Mouse (Mus musculus) CD8-positive naive resting alpha-beta T cell, adult 2 months (primary cell): Measurements from ENCODE around the gene Rsbn1l.

ENCODE experiments used
- DNase-seq, 2 experiments: peaks; one replicate each; pipeline ENCODE4 v3.0.0; 2022; ENCODE audit warnings: low read depth in 2 of 2, low spot score in 2 of 2

The Rsbn1l gene

DNA sequence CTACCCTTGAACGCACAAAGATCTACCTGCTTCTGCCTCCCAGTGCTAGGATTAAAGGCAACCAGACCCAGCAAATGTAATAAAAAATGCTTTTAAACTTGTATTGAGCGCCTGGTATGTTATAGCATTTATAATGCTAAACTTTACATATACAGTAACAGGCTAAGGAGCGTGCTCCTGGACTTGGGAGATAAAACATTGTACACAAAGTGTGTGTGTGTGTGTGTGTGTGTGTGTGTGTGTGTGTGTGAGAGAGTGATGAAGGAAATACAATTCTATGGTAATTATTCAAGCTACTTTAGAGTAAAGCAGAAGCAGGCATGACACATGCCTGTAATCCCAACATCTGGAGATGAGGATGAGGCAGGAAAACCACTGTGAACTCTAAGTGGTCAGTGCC is at the start of gene Rsbn1l:
Rsbn1l (minus strand) TSS at position 101 of the 400 bp plus-strand sequence.
- DNase-seq, result no peak

GRCm38 (mm10) chr5:21002723-21003122 is 46.5 kb upstream of the Rsbn1l start:
- DNase-seq, result peak; percentile 54 to 62

DNA sequence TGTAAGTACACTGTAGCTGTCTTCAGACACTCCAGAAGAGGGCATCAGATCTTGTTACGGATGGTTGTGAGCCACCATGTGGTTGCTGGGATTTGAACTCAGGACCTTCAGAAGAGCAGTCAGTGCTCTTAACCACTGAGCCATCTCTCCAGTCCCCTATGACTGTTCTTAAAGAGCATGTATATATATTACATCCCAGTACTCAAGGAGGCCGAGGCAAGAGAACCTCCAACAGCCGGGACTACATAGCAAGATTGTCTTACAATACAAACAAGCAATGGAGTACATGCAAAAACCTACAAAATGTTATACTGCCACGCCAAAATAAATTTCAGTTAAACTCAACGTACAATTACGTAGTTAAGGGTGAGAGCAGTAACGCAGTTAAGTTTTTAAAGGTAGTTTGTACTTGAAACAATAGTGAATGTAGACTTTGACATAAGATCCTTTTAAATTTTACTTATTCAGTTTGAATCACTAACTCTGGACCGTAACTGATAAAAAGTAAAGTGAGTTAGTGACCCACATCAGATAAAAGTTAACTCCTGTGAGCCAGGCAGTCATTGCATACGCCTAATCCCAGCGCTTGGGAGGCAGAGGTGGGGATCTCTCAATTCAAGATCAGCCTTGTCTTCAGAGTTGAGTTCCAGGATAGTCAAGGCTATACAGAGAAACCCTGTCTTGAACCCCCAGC is 45.6 kb upstream of the Rsbn1l start:
- no peak for DNase-seq

DNA sequence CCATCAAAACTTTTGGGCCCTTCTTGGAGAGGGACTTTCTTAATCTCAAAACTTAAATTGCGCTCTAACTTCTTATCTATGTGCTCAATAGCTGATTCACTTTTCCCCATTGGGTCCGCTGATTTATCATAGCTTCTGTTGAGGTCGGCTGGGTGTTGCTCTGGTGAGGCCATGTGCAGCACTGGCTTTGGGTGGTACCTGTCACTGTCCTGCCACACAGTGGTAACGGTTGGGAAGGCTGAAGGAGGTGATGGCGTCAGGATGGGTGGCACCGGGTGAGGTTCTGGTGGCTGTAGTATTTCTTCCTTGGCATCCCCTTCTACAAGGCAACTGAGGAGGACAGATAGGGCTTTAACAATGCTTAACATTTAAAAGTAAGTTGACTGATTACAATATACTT is 42.2 kb upstream of the Rsbn1l start:
- no peak for DNase-seq

DNA sequence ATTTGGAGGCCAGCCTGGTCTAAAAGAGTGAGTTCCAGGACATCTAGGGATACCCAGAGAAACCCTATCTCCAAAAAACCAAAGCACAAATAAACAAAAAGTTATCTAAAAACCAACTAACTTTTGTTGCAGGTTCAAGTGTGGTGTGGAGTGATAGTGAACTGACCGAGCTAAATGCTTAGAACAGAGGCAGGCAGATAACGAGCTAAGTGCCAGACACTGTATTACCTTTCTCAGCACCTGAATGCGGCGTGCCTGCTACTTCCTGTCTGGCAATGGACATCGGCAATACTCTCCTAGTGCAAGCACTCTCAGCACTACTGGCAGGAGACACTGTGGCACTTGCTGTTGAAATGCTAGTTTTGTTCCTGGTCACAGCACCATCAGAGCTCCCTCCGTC is 41.4 kb upstream of the Rsbn1l start:
- DNase-seq, result no peak

DNA sequence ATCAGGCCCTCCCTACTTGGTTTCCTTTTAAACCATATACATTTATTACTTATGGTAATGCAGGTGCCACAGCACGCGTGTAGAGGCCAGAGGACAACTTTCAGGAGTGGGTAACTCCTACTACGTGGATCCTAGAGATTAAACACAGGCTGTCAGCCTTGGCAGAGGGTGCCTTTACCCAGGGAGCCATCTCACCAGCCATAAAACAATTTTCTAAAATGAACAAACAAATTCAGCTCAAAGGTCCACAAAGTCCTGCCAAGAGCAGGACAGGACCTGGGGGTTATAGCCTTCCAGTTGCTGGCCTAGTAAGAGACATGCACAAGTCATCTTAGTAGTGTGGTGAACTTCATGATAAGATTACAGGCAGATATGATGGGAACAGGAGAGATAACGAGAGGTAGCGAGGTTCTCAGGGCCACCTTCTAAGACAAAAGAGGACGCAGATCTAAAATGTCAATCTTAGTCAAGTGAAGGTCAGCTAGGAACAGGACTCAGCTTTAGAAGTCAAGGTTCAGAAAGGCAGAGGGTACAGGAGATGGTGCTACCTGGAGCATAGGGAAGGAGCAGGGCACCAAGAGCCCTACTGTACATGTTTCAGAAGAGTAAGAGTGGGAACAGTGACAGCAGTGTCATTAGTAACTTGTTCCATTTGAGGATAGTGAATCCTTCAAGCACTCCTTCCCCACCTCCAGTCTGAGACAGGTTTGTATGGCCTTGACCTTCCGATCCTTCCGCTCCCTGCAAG is 34.0 kb upstream of the Rsbn1l start:
- DNase-seq, result no peak

DNA sequence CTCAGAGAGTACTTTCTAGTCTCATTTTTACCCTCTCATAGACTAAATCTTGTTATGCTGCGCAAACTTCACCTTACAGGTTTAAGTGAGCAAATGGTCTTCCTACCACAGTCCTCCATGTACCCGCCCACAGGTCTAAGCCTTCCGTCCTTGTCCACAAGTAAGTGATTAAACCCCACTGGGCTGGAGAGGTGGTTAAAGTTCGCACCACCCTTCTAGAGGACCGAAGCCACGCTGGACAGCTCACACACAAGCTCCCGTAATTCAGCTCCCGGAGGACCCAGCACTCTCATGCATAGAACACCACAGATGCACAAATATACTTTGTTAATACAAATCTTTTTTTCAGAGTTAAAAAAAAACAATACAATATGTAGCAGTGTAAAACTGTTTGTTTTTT is 30.1 kb upstream of the Rsbn1l start:
- DNase-seq, result no peak

- DNase-seq, result no peak
Measured at GRCm38 (mm10) chr5:20983505-20983904, 27.3 kb upstream of the Rsbn1l start.

- no peak for DNase-seq
Measured at GRCm38 (mm10) chr5:20974690-20975089, 18.5 kb upstream of the Rsbn1l start.

DNA sequence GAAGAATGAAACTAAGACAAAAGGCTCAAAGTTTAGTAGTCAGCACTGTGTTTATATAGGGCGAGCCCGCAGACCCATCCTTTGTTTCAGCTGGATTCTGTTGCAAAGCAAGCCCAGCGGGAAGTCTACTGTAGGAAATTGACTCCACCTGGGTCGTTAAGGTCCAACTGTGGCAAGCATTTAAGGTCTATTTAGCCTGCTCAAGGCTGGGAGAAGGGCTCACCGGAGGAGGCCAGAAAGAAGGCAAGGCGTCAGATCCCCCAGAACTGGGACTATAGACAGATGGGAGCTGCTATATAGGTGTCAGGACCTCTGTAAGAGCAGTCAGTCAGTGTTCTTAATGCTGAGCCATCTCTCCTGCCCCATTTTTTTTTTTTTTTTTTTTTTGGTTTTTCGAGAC is 17.8 kb upstream of the Rsbn1l start:
- DNase-seq, result no peak

DNA sequence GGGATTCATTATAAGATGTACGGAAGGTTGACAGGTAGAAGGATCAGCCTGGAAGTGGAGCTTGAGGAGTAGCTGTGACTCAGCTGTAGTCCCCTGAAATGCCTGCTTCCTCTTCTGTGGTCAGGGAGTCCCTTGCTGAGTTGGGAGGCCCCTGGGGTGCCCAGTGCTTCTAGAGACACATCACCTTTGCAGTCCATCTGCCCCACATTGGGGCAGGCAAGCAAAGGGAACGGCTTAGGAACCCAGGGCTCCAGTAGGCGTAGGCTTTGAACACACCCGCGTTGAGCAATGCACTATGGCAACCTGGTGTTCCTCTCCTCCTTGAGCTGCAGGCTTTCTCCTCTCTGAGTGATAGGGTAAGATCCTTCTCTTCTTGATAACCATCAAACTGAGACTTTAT is 16.9 kb upstream of the Rsbn1l start:
- DNase-seq, result no peak

- DNase-seq, result peak; percentile 70 to 76
Measured at GRCm38 (mm10) chr5:20968963-20969362, 12.8 kb upstream of the Rsbn1l start.

DNA sequence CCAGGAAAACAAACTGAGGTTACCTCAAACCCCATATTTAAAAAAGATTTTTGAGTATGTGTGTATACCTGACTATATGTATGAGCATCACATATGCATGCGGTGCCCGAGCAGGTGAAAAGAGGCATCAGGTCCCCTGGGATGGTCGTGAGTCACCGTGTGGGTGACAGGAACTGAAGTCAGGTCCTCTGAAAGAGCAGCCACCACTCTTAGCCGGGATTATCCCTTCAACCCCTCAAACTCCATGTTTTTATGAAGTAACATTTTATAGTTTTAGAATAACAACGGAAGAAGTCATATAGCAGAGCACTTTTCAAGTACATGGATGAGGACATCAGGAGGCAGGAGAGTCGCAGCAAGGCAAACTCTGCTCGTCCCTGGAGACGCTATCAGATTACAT is 12.3 kb upstream of the Rsbn1l start:
- no peak for DNase-seq

- no peak for DNase-seq
Measured at GRCm38 (mm10) chr5:20967942-20968341, 11.7 kb upstream of the Rsbn1l start.

DNA sequence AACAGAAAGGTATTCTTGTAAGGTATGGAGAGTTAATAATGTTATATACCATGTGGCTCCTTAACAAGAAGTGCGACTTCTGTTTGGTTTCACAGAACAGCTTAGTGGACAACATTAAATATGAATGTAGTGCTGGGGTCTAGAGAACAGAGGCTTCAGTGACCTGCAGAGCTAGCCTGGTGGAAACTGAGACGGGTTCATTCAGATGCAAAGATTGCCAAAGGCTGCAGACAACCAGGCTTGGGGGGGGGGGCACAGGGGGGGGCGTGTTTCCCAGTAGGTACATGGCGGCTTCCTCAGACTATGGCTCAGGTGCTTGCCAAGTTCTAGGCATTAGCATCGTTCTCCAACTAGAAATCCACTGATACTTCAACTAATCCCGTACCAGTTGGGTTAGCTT is 8.2 kb upstream of the Rsbn1l start:
- DNase-seq, result no peak

DNA sequence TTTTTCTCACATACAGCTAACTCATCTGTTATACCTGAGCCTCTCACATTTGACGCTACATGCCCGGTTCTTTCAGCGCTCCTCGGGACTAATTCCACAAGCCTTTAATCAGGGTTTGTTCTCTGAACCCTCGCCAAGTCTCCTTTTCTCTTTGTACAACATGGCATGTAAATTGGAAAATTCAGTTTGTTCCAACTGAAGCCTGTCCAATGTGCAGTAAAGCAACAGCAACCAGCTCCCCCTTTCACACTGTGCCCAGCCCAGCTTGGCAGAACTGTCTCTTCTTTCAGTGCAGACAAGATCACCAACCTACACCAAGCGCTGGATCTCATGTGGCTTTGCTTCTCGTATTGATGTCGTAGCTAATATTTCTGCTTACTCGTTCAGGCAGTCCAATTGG is 7.1 kb upstream of the Rsbn1l start:
- DNase-seq, result no peak

DNA sequence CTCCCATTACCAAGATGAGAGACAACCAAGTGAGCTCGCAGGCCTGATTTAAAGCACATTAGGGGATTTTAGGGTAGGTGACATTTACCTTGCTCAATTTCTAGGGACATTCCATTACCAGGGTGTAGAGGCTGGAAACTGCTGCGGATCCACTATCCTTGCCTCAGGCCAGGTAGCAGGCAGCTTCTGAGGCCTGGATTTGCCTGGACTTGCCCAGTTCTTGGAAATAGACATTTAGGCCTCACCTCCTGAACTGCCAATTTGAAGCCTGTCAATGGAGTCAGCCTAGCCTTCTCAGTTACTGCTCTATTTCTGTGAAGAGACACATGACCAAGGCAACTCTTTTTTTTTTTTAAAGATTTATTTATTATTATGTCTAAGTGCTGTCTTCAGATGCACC is 4.7 kb upstream of the Rsbn1l start:
- DNase-seq, result no peak

DNA sequence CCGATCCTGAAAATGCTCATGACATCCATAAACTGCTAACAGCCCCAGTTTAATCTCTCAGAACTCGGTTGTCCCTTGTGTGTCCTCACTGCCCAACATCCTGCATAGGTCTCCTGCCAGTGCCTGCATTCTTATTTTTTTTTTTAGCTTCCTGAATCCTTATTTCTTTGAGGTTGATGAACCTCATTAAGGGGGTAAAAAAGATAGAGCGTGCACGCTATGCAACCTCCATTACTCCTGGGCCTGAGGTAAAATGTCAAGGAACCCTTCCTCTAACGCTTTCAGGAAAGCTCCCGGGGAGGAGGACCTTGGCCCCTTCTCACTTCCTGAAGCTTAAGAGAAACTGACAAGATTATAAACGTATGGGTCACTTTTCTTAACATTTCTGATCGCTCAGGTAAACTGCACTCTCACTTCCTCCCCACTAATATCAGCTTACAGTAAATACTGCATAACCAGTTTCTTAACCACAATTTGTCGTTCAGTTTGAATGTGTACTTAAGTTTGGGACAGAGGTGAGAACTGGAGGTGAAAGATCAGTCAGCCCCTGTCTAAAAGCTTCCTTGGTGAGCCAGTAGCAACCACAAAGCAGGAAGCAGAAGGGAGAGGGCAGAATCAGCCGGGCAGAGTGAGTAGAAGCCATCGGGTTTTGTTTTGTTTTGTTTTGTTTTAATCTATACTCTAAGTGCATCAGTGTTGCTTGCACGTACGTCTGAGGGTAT is 923 bp downstream of the Rsbn1l start:
- DNase-seq, result peak in 1 of 2 experiments; percentile 47

DNA sequence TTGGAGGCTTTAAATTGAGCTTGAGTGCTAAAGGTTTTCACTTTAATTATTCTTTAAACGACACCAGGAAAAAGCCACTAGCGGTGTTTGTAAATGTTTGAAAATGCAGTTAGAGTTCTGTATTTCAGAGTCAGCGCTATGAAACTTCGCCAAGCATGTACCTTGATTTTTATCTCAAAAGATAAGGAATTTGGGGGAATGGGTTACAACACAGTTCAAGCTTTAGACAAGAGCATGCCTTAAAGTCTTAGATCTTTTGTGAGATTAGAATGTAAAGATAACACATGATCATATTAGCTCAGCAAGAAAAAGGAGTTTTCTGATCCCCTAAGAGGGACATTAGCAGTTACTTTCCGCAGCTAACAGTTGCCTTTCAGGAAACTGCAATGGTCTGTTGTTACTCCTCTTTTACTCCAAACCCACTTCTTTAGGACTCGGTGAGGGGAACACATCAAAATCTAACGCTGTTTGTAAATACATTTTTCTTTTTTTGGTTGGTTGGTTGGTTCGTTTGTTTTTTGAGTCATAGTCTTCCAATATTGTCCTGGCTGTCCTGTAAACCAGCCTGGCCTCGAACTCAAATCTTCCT is 3.8 kb downstream of the Rsbn1l start:
- DNase-seq, result no peak

- DNase-seq, result peak; percentile 88 to 89
Measured at GRCm38 (mm10) chr5:20951666-20952281, 4.4 kb downstream of the Rsbn1l start.
